Mouse (Mus musculus) megakaryocyte, embryonic 14.5 days (primary cell): ENCODE data around the gene Fmr1nb.

Source experiments
- FLI1 ChIP-seq: IDR thresholded peaks from 2 replicates; pipeline ENCODE4 v1.6.1; 2012; ENCODE audit warnings: low read length, inconsistent platforms, mixed read lengths
- GATA1 ChIP-seq: IDR thresholded peaks from 3 replicates; pipeline ENCODE4 v1.6.1; 2012; ENCODE audit warnings: mixed read lengths, low read length, inconsistent platforms, borderline replicate concordance

DNA sequence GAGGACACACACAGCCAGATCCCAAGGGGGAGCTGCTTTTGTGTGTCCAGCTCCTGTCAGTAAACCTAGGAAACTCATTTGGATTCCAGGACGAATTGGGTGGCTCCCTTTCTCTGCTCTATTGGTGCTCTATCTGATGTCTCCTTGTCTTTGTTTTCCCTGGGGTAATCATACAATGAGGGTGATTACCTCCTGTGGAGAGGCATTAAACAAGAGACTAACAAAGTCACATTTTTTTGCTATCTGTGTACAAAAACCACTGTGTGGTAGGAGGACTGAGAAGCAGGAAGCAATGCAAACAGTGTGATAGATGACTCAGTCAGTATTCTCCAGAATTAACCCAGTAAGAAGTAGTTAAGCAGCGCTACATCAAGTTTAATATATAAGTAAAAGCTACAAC, 21.6 kb upstream of the Fmr1nb start:
- TF ChIP-seq GATA1 (peak; percentile 10; the same call in 1 of the 3 replicates), FLI1 (no peak)
